Mouse (Mus musculus) G1E (cell line): ENCODE results near the gene Tab2.

ENCODE experiments used
- CTCF ChIP-seq: IDR thresholded peaks from 2 replicates; pipeline ENCODE4 v1.5.1; 2012; ENCODE audit warnings: low read depth, low read length, inconsistent platforms, mixed read lengths
- GATA1 ChIP-seq: IDR thresholded peaks from 2 replicates; pipeline ENCODE4 v1.6.1; 2012; ENCODE audit warnings: borderline replicate concordance, low read length, inconsistent platforms, mixed read lengths
- TAL1 ChIP-seq: conservative IDR thresholded peaks from 2 replicates; pipeline ENCODE4 v1.6.1; 2012; ENCODE audit warnings: low read depth, low read length, inconsistent platforms, mixed read lengths

DNA sequence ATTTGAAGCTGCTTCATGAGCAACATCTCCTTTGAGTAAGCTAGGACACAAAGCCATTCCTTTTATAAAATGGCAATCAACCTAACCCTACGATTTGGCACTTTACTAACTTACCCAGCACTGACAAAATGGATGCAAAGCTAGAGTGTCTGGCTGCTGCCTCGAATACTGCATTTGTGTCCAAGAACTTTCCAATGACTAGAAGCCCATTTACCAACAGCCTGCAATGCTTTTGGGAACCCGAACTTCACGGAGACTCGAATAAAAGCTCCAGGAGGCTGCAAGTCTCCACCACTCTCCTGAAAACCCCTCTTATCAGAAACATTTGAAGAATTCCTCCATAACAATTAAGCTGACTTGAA is 1.4 kb downstream of the Tab2 start:
- no peak for TF ChIP-seq CTCF
- TF ChIP-seq GATA1 = no peak
- no peak for TF ChIP-seq TAL1
